Mouse (Mus musculus): ENCODE measurements around the gene Btnl2. TPM values are rescaled to one million over a fixed set of nuclear protein-coding genes. Genes with fewer than 3 reads are reported as not detected.
"Not testable (repeated sequence)": the region's sequence is repeated elsewhere in the genome, so short reads cannot be mapped to it uniquely, and the experiment has no call there.

Gene Btnl2
- polyA plus RNA-seq (2012; ENCODE audit: insufficient read depth, insufficient read length, missing spikeins), result 0.67 TPM in 1 of 2 replicates, not detected in the other

GRCm38 (mm10) chr17:34354539-34354938 is at the start of gene Btnl2:
Btnl2 (plus strand) TSS chr17:34354822.
- Histone ChIP-seq H3K4me1 (ENCODE audit: control insufficient read depth, insufficient read depth, insufficient read length, low read length) (peaks cover 9% of the 10 kb centered on the region), H3K4me3 (ENCODE audit: insufficient read depth, low read depth, low read length) (no peak within 1 kb of the TSS), H3K27ac (replicated peaks; ENCODE audit: low read depth, low read length) (peak within 1 kb of the TSS; percentile 77)

- H3K4me1 ChIP-seq (ENCODE audit: control insufficient read depth, insufficient read depth, insufficient read length, low read length), result no peaks in the 10 kb centered on the region
- peak within 1 kb of the TSS; percentile 49 for H3K4me3 ChIP-seq (ENCODE audit: insufficient read depth, low read depth, low read length)
- peak within 1 kb of the TSS; percentile 78 for H3K27ac ChIP-seq (replicated peaks; ENCODE audit: low read depth, low read length)
Observed at GRCm38 (mm10) chr17:34305380-34306030, 49.1 kb upstream of the Btnl2 start, which contains the start of gene H2-Eb1. H2-Eb1 (plus strand) TSS chr17:34305867.

- Histone ChIP-seq H3K4me3 (ENCODE audit: insufficient read depth, low read depth, low read length) (peak overlapping the region; percentile 37), H3K27ac (replicated peaks; ENCODE audit: low read depth, low read length) (peak overlapping the region; percentile 30; the same call in 1 of the 2 replicates), H3K4me1 (ENCODE audit: control insufficient read depth, insufficient read depth, insufficient read length, low read length) (no peaks in the 10 kb centered on the region)
Observed at GRCm38 (mm10) chr17:34306407-34306806, 48.2 kb upstream of the Btnl2 start.

GRCm38 (mm10) chr17:34307216-34307615 is 47.4 kb upstream of the Btnl2 start:
- H3K4me1 ChIP-seq (ENCODE audit: control insufficient read depth, insufficient read depth, insufficient read length, low read length), result no peaks in the 10 kb centered on the region
- H3K27ac ChIP-seq (replicated peaks; ENCODE audit: low read depth, low read length), result no peak overlapping the region
- H3K4me3 ChIP-seq (ENCODE audit: insufficient read depth, low read depth, low read length), result no peak overlapping the region; the same call in 1 of the 2 replicates

GRCm38 (mm10) chr17:34308161-34308560 is 46.5 kb upstream of the Btnl2 start:
- Histone ChIP-seq H3K4me3 (ENCODE audit: insufficient read depth, low read depth, low read length) (peak overlapping the region; percentile 23), H3K4me1 (ENCODE audit: control insufficient read depth, insufficient read depth, insufficient read length, low read length) (no peaks in the 10 kb centered on the region), H3K27ac (replicated peaks; ENCODE audit: low read depth, low read length) (no peak overlapping the region)

GRCm38 (mm10) chr17:34309225-34309624 is 45.4 kb upstream of the Btnl2 start:
- Histone ChIP-seq H3K27ac (replicated peaks; ENCODE audit: low read depth, low read length) (peak overlapping the region; percentile 65), H3K4me3 (ENCODE audit: insufficient read depth, low read depth, low read length) (peak overlapping the region; percentile 92), H3K4me1 (ENCODE audit: control insufficient read depth, insufficient read depth, insufficient read length, low read length) (no peaks in the 10 kb centered on the region)

GRCm38 (mm10) chr17:34309683-34310385 is 44.8 kb upstream of the Btnl2 start:
- peak overlapping the region; percentile 65 for H3K27ac ChIP-seq (replicated peaks; ENCODE audit: low read depth, low read length)
- H3K4me3 ChIP-seq (ENCODE audit: insufficient read depth, low read depth, low read length), result peak overlapping the region; percentile 92
- H3K4me1 ChIP-seq (ENCODE audit: control insufficient read depth, insufficient read depth, insufficient read length, low read length), result no peaks in the 10 kb centered on the region

GRCm38 (mm10) chr17:34310526-34310925 is 44.1 kb upstream of the Btnl2 start:
- H3K27ac ChIP-seq (replicated peaks; ENCODE audit: low read depth, low read length); H3K4me1 ChIP-seq (ENCODE audit: control insufficient read depth, insufficient read depth, insufficient read length, low read length): not testable (repeated sequence)

GRCm38 (mm10) chr17:34312185-34312584 is 42.4 kb upstream of the Btnl2 start:
- Histone ChIP-seq H3K4me3 (ENCODE audit: insufficient read depth, low read depth, low read length) (no peak overlapping the region), H3K4me1 (ENCODE audit: control insufficient read depth, insufficient read depth, insufficient read length, low read length) (no peaks in the 10 kb centered on the region), H3K27ac (replicated peaks; ENCODE audit: low read depth, low read length) (no peak overlapping the region)

More at GRCm38 (mm10) chr17:34310526-34310925, 44.1 kb upstream of the Btnl2 start:
- not testable (repeated sequence) for H3K4me3 ChIP-seq (ENCODE audit: insufficient read depth, low read depth, low read length)

- H3K4me3 ChIP-seq (ENCODE audit: insufficient read depth, low read depth, low read length), result no peak overlapping the region
- no peak overlapping the region for H3K27ac ChIP-seq (replicated peaks; ENCODE audit: low read depth, low read length)
- H3K4me1 ChIP-seq (ENCODE audit: control insufficient read depth, insufficient read depth, insufficient read length, low read length), result no peaks in the 10 kb centered on the region
Observed at GRCm38 (mm10) chr17:34313393-34313792, 41.2 kb upstream of the Btnl2 start.

- H3K27ac ChIP-seq (replicated peaks; ENCODE audit: low read depth, low read length), result no peak overlapping the region
- H3K4me1 ChIP-seq (ENCODE audit: control insufficient read depth, insufficient read depth, insufficient read length, low read length), result no peaks in the 10 kb centered on the region
- no peak overlapping the region for H3K4me3 ChIP-seq (ENCODE audit: insufficient read depth, low read depth, low read length)
Observed at GRCm38 (mm10) chr17:34314286-34314685, 40.3 kb upstream of the Btnl2 start.

GRCm38 (mm10) chr17:34315512-34315911 is 39.1 kb upstream of the Btnl2 start:
- Histone ChIP-seq H3K4me3 (ENCODE audit: insufficient read depth, low read depth, low read length) (no peak overlapping the region), H3K4me1 (ENCODE audit: control insufficient read depth, insufficient read depth, insufficient read length, low read length) (no peaks in the 10 kb centered on the region), H3K27ac (replicated peaks; ENCODE audit: low read depth, low read length) (no peak overlapping the region)

GRCm38 (mm10) chr17:34316697-34317096 is 37.9 kb upstream of the Btnl2 start:
- Histone ChIP-seq H3K4me1 (ENCODE audit: control insufficient read depth, insufficient read depth, insufficient read length, low read length) (no peaks in the 10 kb centered on the region), H3K4me3 (ENCODE audit: insufficient read depth, low read depth, low read length) (no peak overlapping the region), H3K27ac (replicated peaks; ENCODE audit: low read depth, low read length) (no peak overlapping the region)

GRCm38 (mm10) chr17:34317275-34317674 is 37.3 kb upstream of the Btnl2 start:
- Histone ChIP-seq H3K4me1 (ENCODE audit: control insufficient read depth, insufficient read depth, insufficient read length, low read length) (no peaks in the 10 kb centered on the region), H3K27ac (replicated peaks; ENCODE audit: low read depth, low read length) (no peak overlapping the region), H3K4me3 (ENCODE audit: insufficient read depth, low read depth, low read length) (no peak overlapping the region)

GRCm38 (mm10) chr17:34325436-34325835 is 29.2 kb upstream of the Btnl2 start, which contains the start of gene H2-Eb2:
H2-Eb2 (plus strand) TSS chr17:34325665.
- Histone ChIP-seq H3K4me3 (ENCODE audit: insufficient read depth, low read depth, low read length) (no peak within 1 kb of the TSS), H3K4me1 (ENCODE audit: control insufficient read depth, insufficient read depth, insufficient read length, low read length) (no peaks in the 10 kb centered on the region), H3K27ac (replicated peaks; ENCODE audit: low read depth, low read length) (no peak within 1 kb of the TSS)

Measured in brown adipose tissue, adult 24 weeks (tissue).